Mouse (Mus musculus) megakaryocyte, embryonic 14.5 days (primary cell): ENCODE data around the gene Map3k12.

Experiments used
- FLI1 ChIP-seq: IDR thresholded peaks from 2 replicates; pipeline ENCODE4 v1.6.1; 2012; ENCODE audit warnings: low read length, inconsistent platforms, mixed read lengths
- GATA1 ChIP-seq: IDR thresholded peaks from 3 replicates; pipeline ENCODE4 v1.6.1; 2012; ENCODE audit warnings: mixed read lengths, low read length, inconsistent platforms, borderline replicate concordance

DNA sequence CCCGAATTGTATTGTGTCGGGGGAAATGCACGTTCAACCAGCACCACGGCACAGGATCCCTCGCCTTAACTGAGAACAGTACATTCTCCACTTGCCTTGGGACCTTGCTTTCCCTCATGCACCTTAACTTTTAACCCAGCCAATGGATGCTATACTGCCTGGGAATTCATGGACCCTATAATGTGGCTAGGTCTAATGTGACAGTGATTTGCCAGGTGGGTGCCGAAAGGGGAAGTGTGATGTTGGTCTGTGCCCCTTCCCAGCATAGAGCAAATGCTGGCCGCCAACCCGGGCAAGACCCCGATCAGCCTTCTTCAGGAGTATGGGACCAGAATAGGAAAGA, 2.0 kb upstream of the Map3k12 start:
- TF ChIP-seq GATA1 (no peak), FLI1 (no peak)
